Mouse (Mus musculus): Measurements from ENCODE around the gene Slc22a19.
"Not testable (repeated sequence)": the region's sequence is repeated elsewhere in the genome, so short reads cannot be mapped to it uniquely, and the experiment has no call there.

Slc22a19 gene

DNA sequence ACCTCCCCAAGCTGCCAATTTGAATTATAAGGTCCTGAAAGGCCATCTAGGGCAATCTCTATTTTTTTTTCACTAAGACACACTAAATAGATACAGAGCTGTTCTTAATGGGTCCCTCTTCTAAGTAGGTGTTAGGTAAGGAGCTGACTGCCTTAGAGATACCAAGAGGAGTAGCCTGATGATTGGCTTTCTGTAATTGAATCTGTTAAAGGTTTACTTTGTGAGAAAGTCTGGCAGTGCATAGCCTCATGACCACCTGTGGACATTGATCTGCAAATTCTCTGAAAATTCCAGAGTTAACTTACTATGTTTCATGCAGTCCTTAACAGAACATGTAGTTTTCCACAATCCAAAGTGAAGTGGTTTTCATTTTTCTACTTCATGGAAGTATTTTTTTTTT, at the start of gene Slc22a19:
Slc22a19 (minus strand) TSS at position 163 of the 400 bp plus-strand sequence.
- no peak for DNase-seq (ENCODE audit: low read depth, low spot score)

DNA sequence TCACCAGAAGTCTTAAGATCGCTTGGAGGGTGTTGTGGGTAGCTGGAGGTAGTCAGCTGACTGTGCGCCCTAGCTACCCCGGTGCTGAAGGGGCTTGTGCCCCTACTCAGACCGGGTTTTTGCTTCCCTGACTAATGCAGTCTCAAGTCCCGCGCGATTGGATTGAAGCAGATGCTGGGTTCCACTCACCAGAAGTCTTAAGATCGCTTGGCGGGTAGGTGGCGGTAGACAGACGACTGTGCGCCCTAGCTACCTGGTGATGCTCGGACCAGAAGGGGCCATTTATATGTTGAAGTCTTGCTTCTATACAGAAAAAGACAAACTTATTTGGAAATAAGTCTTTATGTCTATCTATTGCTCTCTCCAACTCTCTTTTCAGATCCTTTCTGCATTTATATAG, 42.3 kb upstream of the Slc22a19 start:
- DNase-seq (ENCODE audit: low read depth, low spot score), result peak; percentile 57

DNA sequence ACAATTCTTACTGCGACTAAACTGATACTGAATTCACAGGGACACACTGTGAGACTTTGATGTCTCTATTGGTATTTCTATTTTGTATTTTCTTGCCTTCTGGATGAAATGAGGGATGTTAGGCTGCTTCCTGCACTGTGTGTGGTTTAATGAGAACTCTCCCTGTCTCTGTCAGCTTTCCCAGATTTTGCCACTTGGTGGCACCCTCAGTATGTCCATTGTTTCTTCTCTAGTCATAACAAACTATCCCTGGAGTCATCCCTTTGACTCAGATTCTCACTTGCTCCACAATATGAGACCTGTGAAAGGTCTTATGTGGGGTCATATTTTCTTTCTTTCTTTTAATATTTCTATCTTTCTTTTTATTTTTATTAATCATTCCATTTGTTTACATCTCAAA, 18.4 kb upstream of the Slc22a19 start:
- peak; percentile 32 for DNase-seq (ENCODE audit: low read depth, low spot score)

DNA sequence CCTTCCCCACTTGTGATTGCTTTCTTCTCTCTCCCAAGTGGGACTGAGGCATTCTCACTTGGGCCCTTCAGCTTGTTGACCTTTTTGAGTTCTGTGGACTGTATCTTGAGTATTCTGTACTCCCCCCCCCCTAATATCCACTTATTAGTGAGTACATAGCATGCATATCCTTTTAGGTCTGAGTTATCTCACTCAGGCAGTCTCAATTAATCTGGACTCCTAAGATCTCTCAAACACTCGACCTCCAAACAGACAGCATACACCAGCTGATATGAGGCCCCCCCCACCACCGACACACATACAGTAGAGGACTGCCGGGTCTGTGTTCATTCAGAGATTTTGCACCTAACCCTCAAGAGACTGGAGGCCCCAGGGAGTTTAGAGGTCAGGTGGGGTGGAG, 18.0 kb downstream of the Slc22a19 start:
- not testable (repeated sequence) for DNase-seq (ENCODE audit: low read depth, low spot score)

DNA sequence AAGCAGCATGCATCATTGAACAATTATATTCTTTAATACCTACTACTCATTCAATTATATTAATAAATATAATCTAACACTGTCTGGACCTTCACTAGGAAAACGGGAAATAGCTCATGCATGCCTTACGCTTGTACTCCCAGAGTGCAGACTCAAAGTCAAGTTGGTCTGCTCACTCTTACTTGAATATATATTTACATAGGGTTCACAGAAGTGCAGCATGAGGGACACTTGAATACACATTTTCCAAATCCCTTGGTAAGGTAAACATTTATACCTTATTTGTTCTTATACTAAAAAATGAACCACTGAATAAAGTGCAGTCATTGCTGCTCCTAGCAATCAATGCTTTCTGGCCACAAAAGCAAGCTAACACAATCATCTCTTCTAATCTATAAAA, 19.9 kb downstream of the Slc22a19 start:
- DNase-seq (ENCODE audit: low read depth, low spot score), result no peak

DNA sequence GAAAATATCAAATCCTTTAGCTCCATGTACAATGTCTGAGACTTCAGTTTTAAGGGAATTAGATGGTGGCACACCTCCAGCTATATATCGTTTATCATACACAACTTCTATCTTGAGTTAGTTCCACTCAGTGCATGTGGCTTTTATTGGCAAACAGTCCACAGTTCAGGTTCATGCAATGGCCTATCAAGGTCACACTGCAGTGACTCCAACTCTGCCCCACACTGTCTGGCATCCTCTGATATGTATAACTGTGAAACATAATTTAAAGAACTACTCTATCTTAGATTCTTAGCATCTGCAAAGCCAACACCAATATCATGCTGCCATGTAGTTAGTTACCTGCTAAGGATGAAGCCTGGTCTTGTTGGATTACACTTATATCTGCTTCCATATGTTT, 23.1 kb downstream of the Slc22a19 start:
- DNase-seq (ENCODE audit: low read depth, low spot score), result no peak

DNA sequence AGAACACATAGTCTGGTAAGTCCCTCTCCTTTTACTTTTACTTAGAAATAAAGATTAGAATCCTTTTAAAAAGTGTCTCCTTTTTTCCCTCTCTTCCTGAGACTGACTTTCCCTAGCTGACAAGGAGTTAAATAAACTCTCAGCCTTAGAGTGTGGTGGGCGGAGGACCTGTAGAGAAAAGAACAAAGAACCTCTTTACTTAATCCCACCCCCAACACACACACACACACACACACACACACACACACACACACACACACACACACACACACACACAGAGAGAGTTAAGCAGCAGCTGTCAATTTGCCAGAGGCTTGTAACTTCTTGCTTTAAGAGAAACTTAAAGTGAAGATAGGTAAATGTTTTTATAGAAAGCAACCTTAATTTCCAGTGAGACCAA, 39.1 kb downstream of the Slc22a19 start:
- DNase-seq (ENCODE audit: low read depth, low spot score), result no peak

DNA sequence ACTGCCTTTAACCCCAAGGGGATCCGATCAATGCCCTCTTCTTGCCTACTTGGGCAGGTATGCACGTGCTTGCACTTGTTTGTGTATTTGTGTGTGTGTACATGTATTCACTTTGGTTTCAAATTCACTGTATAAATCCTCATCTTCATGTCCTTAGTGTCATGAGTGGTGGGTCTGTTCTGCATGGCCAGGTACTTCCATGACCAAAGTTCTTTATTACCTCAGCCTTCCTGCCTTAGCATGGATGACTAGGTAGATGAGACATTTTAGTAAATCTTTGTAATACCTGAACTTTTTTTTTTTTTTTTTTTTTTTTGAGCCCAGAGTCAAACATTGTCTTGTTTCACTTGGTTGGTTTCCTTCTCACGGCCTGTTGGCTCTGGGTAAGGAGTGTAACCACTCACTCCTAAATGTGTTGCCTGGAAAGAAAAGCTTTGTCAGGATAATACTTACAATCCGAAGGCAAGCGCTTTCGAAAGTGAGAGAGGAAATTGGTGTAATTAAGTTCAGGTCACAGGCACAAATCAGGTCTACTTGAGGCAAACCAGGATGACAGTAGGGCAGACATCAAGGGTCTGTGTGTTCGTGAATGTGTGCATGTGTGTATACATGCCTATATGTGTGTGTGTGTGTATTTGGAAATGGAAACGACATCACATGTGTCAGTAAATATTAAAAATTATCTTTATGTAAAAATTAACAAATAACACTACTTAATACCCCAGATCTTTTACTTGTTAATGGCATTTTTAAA, 62.0 kb downstream of the Slc22a19 start:
- DNase-seq (ENCODE audit: low read depth, low spot score), result no peak

DNA sequence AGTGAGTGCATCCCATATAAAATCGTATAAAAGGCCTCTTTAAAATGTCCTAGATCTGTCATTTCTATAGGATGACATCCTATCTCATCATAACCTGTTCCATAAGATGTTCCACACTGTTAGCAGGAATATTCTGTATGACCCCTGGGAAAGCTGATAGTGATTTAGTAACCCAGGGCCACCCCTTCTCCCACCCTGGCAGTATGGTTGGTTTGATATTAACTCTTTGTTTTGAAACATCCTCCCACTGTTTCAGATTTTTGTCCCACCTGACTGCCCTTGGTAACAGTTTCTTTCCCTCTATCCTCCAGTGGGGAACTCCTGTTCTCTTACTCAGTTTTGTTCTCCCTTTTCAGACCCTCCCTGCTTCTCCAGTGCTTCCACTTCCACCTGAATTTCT, 77.3 kb downstream of the Slc22a19 start:
- no peak for DNase-seq (ENCODE audit: low read depth, low spot score)

DNA sequence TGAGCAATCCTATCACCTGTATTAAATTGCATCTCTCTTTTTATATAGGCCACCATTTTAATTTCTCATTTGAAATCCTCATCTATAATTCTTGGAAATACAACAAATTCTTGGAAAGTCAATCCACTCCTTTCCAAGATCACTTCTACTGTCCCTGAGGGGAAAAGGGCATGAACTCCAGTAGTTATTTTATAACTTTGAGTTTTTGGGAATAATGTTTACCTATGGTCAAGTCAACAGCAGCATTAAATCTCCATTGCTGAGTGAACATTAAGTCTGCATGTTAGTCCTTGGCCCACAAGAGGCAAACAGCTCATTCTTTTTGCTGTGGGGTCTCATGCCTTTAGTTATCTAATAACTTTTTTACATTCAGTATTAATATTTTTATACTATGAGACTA, 78.1 kb downstream of the Slc22a19 start:
- DNase-seq (ENCODE audit: low read depth, low spot score), result no peak

Data from ES-CJ7 (cell line).